Mouse (Mus musculus): Measurements from ENCODE around the gene Hddc3. TPM values are rescaled to one million over a fixed set of nuclear protein-coding genes. Genes with fewer than 3 reads are reported as not detected.
"Not testable (repeated sequence)": the region's sequence is repeated elsewhere in the genome, so short reads cannot be mapped to it uniquely, and the experiment has no call there.

Hddc3 gene
- total RNA-seq, 2 experiments from 2014 or later: 21.6 to 22.8 TPM

DNA sequence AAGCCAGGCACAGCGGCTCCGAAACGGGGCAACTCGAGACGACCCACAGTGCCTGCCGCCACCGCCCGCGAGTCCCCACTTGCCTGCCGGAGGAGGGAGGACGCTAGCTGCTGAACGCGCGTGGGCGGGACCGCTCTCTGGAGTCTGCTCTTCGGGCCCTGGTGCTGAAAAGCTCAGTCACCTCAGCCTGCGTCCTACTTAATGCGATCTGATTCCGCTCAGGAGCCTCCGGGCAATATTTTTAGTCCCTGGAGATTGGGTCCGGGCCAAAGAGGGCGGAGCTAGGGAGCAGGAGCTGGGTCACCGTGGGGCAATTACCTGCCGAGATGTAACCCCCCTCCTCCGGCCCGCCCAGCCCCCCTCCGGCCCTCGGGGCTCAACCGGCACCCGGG, 27.7 kb downstream of the Hddc3 start:
- DNase-seq: peak; percentile 86

DNA sequence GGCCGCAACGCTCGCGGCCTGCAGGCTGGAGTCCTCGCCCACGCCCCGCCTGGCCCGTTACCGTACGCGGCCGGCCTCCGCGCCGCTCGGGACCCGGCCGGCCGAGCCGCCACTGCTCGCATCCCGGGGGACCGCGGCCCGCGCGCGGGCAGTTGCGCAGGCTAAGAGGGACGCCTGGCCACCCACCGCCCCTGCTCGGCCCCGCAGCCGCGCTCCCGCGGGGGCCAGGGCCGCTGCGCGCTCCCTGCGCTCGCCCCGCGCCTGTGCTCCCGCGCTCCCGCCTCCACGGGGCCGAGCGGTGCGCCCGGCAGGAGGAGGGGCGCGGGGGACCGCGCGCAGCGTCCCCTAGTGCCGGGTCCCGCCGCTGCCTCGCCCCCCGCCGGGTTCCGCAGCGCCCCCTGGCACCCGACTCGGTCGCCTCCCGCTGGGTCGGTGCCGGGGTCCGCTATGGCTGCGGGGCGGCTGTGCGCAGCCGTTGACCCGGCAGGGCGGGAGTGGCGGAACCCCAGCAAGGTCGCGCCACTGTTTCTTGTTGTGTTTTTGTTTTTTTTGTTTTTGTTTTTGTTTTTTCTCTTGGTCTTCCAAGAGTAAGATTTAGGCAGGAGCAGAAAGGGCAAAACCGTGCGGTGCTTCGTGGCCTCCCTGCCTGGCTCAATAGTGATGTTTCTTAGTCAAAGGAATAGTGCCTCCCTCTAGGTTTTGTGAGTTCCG, 28.3 kb downstream of the Hddc3 start, which contains the start of gene Man2a2:
TSS of gene Man2a2 (minus strand) at position 335 of the 711 bp plus-strand sequence.
- peak; percentile 82 for DNase-seq

DNA sequence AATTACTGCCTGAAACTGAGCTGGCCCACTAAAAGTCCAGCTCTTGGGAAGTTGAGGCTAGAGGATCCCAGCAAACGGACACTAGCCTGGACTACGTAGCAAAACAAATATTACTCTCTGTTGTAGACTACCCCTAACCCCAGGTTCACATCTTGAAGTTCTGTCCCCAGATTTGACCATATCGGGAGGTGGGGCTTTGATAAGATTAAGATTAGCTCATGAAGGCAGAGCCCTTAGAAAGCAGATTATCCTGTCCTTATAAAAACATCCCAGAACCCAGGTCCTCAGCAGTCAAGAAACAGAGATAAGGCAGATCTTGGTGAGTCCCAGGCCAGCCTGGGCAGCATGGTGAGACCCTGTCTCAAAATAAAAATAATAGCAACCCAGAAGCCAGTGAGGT, 29.3 kb downstream of the Hddc3 start:
- DNase-seq: no peak

DNA sequence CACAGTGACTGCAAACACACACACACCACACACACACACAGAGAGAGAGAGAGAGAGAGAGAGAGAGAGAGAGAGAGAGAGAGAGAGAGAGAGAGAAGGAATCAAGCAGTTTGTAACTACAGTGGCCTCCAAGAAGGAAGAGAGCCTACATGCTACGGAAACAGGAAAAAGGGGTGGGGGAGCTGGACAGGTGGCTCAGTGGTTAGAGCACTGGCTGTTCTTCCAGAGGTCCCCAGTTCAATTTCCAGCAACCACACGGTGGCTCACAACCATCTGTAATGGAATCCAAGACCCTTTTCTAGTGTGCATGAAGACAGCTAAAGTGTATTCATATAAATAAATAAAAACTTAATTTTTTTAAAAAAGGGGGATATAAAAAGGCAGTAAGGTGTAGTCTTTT, 29.8 kb downstream of the Hddc3 start:
- no peak for DNase-seq

DNA sequence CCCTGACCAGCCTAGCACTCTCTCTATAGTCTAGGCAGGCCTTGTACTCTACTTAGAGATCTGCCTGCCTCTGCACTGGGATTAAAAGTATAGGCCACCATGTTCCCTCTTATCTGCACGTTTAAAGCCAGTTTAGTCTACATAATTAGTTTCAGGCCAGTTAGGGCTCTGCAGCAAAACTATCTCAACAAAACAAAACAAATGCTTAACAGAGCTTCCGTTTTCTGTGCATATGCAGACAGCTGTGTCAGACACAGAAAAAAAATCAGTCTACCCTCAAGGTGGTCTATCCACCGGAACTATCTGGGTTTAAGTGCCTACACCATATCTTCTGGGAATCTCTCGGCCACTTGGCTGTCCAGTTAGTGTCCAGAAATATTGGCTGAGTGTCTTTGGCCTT, 30.4 kb downstream of the Hddc3 start:
- DNase-seq: no peak

DNA sequence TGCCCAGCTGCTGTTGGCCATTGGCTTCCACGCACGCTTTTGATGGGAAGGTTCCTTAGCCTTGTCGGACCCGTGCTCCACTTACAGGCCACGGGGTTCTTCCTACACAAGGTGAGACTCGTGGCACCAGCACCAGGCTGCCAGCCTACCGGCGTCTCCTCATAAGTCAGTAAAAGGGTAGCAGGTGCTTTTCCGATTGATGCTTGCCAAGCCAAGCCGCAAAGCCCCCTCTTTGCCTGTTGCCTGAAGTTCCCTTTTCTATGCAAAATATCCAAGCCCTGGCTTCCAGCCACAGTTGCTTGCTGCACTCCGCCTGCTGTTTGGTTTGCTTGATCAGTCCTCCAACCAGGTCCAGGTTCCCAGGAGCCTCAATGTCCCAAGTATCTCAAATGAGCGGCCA, 30.9 kb downstream of the Hddc3 start:
- no peak for DNase-seq

DNA sequence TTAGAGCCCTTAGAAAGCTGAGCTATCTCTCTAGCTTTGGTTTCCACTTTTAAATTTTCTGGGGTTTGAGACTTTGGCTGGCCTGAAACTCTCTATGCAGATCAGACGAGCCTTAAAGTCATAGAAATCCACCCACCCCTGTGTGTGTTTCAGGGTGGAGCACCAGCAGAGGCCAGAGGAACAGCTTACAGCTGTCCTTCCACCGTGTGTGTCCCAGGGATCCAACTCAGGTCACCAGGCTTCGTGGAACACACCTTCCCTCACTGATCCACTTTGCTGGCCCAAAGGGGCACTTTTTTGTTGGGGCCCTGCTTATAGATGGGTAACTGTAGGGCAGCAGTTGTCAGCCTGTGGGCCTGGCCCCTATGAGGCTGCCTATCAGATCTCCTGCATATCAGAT, 31.4 kb downstream of the Hddc3 start:
- DNase-seq: no peak

DNA sequence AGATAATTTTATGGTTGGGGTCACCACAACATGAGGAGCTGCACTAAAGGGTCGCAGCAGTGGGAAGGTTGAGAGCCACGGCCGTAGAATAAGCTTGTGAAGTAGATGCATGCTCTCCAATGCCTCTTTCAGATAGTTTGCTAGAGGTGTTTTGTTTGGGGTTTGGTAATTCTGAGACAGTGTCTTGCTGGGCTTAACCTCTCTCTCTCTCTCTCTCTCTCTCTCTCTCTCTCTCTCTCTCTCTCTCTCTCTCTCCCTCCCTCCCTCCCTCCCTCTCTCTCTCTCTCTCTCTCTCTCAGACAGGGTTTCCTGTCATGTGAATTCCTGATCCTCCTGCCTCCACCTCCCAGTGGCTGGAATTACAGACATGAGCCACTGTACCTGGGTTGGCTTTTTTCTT, 31.8 kb downstream of the Hddc3 start:
- no peak for DNase-seq

DNA sequence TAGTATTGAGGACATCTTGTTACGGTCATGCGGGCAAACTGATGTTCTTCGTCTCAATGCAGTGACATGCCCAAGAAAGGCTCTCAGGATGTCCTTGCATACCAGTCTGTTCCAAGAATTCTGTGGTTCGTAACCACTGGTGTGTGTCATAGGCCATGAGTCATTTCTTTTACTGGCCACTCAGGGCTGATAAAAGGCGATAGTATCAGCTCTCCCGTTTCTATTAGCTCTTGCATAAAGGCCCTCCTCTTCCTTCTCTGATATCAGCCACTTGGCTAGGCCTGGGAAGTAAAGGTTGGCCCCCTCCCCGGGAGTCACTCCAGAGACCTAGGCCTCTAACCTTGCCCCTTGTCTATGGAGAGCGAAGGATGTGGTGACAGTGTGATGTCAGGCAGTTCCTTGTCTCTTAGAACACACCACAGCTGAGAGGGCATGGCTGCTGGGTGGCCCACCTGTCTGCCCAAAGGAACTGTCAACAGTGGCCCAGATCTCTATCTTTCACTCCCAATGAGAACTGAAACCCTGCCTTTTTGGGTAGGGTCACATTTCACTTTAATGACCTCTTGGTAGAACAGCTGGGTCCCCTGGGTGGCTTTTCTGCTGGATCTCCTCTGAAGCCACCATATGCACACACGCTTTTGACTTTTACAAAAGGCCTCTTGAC, 32.6 kb downstream of the Hddc3 start:
- no peak for DNase-seq

DNA sequence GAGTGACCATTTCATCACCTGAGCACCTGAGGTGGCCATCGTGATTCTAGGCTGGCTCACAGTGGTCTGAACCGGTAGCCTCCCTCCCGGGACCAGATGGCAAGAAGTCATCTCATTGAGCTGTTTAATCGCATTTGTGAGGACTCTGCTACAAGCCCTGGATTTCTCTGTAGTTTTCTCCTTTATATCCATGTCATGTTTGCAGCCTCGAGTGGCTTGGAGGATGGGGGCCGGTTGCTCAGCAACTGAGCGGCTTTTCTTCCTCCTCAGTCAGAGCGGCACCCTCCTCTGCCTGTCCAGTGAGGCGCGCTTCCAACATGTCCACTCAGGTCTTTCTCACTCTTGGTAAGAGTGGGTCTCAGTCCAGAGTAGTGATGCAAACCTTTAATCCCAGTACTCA, 33.3 kb downstream of the Hddc3 start:
- DNase-seq: no peak

DNA sequence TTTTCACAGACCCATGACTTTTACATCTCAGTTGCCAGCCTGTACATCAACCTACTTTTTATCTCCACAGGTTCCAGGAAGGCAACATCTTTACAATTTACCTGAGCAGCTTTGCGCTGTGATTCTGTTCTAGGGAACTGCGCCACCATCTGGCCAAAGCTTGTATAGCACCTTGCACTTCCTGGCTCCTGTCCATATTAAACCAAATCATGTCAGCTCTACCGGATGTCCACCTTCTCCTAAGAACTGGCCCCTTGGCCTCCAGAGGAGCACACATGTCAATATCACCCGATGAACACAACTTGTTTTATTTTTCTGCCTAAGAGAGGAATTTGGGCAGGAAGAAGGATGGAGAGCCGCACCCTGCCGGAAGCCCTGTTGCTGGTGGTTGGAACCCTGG, 34.6 kb downstream of the Hddc3 start:
- no peak for DNase-seq

DNA sequence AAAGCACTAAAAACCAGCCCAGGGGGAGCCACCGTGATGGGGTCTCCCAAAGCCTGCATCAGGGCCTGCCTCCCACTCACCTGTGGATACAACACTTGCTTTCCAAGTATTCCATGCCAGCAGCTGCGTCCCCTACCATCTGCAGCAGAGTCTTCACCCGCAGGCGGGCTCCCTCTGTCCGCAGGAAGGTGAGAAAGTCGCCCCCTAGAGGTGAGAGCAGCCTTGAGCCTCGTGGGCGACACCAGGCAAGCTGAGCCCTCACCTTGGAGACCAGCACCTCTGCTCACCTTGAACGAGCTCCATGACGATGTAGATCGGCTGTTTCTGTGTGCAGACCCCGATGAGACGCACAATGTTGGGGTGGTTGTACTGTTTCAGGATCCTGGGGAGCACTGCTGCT, 36.6 kb downstream of the Hddc3 start:
- no peak for DNase-seq

DNA sequence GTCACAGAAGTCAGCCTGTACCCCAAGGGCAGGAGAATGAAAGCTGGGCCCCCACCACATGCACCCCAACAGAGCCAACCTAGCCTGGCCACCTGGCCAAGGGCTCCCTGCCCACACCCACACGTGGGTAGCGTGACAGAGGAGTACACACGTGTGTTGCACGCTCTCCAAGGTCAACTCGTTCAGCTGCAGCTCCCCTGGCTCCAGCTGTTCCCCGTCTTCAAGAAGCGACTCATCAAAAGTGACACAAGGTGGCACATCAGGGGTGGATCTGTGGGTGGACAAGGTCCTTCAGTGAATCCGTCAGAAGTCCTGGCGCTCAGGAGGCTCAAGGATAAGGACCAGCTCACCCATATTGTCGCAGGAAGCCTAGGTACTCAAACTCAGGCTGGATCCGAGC, 40.0 kb downstream of the Hddc3 start:
- DNase-seq: no peak

DNA sequence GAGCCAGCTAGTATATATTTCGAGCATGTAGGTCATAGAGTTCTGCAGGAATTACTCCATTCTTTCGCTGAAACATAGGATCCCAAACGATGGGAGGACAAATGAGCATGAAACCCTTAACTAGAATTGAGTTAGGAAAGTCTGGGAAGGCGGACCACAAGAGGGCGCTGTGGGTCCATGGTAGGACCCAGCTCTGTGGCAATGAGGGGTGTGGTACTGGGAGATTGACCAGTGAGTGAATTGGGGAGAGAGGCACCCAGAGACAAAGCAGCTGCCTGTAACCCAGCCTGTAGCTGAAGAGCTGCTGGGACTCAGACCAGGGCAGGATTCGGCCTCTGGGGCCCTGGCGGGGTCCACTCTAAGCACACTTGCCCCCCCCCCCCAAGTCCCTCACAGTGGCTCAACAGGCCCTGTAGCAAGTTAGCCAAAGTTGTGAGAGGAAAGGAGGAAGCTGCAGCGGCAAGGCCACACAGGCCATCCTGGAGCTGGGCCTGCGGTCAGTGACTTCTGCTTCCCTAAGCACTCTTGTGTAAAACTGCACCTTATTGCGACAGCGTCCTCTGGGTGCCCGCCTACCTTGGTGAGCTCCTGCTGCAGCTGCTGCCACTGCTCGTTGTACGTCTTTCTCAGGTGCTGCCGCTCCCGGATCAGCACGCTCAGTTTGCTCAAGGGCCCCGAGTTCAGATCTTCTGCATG, 43.5 kb downstream of the Hddc3 start:
- DNase-seq: peak; percentile 80

DNA sequence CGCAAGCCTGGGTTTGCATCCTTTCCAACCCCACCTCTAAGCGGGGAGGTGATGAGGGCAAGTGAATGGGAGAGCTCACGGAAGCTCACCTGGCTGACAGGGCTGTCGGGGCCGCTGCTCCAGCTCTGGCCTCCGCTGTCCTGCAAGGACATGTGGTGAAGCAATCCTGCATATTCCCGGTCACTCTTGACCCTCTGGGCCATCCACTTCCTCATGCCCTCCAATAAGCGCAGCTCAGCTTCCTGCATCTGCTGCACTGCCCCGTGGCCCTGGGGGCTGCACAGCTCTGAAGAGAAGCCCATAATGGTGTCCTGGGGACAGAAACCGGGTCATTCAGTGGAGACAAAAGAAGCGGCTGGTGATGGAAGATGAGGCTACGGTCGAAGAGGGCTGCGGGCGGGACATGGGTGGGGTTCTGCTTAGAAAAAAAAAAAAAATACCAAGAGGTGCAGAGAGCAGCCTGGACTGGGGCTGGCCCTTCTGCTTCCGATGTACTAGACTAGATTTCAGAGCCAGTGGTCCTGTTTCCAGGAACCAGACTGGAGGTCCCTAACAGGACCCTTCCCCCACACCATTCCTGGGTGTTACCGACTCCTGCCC, 44.2 kb downstream of the Hddc3 start:
- no peak for DNase-seq

DNA sequence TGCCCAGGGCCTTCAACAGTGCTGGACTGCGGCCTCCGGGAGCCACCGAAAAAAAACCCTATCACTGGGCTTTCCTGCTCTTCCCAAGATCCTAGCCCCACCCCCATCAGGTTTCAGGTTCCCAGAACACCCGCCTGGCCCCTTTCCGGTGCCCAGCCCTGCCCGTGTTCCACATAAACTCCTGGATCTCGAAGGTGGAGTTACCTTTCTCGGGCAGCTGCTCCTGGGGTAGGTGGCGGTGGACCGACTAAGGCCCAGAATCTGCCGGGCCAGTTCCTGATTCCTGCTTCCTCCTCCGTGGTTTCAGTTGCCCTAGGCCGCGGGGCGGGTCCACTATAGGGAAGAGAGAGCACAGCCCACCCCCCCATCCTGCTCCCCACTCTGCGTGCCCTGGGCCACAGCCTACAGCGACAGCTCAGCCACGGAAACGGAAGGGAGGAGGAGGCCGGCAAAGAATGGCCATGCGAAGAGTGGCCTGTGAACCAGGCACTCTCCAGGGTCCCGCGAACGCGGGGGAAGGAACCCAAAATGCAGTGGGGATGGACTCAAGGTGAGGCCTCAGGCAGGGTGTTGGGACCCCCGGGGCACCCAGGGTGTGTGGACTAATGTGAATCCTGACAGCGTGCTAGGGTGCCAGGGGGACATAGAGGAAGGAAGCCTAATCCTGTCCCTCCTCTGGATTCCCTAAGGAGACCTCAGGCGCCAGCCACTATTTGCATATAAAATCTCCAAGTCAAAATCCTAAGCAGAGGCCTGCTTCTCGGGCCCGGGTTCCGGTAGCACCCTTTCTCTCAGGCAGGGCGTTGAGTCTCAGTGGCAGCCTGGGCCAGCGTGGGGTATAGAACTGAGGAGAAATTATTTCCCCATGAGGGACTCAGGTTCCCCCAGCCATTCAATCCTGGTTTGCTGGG, 45.0 kb downstream of the Hddc3 start, which contains the start of gene Fes:
TSS of gene Fes (minus strand) at position 314 of the 911 bp plus-strand sequence.
- peak; percentile 77 for DNase-seq

DNA sequence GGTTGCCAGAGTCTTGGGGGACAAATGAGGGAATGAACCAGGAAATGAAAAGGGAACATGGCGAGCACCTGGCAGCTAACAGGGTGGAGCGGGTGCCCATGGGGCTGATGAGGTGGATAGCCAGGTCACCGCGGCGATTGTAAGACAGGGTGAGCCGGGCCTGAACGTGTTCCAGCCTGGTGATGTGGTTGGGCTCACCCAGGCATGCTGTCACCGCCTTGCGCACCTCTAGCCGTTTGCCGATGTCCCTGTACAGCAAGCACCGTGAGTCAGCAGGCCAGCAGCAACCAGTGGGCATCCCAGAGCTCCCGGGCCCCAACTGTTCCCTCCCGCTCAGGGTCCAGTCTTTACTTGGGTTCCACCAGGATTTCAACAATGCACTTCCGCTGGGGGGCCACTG, 49.2 kb downstream of the Hddc3 start:
- DNase-seq: no peak

DNA sequence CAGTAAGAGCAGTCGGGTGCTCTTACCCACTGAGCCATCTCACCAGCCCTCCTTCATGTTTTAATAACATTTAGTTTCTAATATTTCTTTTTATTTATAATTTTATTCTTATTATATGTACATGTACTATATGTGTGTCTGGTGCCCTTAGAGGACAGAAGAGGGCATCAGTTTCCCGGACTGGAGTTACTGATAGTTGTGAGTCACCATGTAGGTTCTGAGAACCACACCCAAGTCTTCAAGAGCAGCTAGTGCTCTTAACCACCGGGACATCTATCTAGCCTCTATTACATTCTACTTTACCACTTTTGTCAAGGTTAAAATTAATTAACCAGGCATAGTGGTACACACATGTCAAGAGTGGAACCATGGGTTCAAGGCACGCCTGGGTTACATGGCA, 51.7 kb downstream of the Hddc3 start:
- DNase-seq: no peak

DNA sequence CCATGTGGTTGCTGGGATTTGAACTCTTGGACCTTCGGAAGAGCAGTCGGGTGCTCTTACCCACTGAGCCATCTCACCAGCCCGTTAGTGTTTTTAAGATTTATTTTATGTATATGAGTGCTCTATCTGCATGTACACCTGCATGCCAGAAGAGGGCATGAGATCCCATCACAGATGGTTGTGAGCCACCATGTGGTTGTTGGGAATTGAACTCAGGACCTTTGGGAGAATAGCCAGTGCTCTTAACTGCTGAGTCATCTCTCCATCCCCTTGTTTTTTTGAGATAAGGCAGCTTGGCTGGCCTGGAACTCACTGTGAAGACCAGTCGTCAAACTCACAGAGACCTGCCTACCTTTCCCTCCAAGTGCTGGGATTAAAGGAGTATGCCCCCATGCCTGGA, 53.5 kb downstream of the Hddc3 start:
- not testable (repeated sequence) for DNase-seq

DNA sequence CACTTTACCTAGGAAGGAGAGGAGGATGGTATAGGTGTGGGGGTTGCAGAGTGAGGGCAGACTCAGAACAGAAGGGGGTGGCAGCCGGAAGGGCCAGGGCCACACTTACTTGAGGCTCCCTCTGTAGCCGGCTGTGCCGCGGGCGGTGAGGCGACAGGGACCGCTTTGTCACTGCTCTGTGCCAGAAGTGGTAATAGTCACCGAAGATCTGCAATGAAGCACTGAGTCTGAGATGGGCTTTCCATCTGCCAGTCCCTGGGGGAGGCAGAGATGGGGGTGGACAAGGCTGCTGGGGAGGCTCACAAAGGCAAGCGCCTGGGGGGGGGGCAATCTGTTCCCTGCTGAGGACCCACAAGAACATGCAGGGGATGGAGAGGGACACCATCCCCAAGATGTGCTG, 55.1 kb downstream of the Hddc3 start:
- DNase-seq: no peak

DNA sequence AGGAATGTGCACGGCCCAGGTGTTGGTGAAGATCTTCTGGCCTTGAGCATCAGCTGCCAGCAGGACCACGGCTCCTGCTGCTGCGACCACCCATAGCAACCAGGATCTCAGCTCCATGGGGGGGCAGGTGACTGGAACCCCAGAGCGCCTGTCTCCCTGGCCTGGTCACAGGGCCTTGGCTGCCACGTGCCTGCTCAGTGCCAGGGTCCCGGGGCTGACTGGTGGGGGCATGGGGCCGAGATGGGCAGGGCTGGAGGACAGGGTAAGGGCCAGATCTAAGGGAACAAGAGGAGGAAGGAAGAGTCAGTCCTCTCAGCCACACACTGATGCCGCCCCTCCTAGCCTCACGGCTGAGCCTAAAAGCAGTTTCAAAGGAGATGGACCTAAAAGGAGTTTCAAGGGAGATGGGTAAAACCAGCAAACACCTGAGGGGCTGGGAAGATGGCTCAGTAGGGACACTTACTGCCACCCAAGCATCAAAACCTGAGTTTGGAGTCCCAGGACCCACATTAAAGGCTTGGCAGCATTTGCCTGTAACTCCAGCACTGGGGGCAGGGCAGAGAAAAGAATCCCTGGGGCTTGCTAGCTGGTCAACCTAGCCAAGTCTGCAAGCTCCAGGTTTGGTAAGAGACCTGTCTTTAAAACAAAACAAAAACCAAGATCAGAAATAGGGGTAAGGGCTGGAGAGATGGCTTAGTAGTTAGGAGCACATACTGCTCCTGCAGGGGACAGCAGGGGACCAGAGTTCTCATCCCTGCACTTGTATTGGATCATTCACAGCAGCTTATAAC, 55.9 kb downstream of the Hddc3 start:
- DNase-seq: no peak
